Mouse (Mus musculus) frontal cortex, adult (tissue): ENCODE results near the gene Capn1.

Source experiments
- ATAC-seq: cut with Nextera tagmentation; 2 replicates; pipeline ENCODE4 v1.9.2; 2017; ENCODE audit warnings: mild to moderate bottlenecking, moderate library complexity, mixed read lengths; ENCODE audit not compliant: low TSS enrichment

Gene Capn1

DNA sequence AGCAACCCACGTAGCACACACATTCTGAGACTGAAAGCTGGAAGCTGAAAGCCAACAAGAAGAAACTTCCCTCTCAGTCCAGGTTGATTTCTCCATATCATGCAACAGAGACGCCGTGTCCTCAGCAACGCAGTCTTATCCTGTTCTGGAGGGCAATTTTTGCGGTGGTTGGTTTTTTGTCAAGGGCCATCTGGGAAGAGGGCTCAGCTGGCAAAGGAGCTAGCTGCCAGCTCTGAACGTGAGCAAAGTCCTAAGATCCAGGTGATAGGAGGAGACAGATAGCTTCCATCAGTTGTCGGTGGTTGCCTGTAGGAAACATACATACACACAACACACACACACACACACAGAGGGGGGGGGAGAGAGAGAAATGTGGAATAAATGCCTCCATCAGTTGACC is 22.6 kb upstream of the Capn1 start:
- ATAC-seq = no peak

DNA sequence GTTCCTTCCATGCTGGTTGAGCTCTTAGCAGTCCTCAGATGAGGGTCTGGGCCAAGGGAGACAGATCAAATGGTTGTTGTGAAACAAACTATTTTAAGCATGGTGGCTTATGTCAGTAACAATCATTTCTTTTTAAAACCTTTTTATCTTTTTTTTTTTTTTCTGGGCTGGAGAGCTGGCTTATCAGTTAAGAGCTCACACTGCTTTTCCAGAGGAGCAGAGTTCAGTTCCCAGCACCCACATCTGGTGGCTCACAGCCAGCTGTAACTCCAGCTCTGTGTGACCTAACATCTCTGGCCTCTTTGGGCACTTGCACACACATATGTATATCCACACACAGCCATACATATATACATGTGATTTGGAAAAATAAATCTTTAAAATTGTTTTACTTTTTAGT is 22.0 kb upstream of the Capn1 start:
- ATAC-seq = no peak

DNA sequence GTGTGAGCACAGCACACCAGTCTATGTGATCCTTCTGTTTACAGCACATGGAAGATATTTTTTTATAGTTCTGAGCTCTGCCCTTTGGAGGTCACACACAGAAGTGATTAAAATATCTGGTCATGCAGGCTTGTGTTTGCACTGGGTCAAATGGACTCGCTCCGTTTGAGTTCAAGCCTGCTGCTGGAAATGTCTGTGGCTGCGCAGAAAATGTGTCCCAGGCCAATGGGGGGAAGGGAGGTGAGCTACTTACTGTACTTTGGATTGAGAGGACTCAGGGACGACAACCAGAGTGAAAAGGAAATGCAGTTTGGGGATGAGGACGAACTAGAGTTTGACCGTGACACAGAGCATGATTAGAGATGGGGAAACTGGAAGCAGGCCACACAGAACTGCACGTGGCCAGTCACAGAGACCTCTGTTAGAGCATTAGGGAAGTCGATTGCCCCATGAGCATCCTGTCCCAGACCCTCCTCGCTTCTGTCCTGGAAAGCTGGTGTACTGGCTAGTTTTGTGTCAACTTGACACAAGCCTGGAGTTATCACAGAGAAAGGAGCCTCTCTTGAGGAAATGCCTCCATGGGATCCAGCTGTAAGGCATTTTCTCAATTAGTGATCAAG is 20.4 kb upstream of the Capn1 start:
- no peak for ATAC-seq

DNA sequence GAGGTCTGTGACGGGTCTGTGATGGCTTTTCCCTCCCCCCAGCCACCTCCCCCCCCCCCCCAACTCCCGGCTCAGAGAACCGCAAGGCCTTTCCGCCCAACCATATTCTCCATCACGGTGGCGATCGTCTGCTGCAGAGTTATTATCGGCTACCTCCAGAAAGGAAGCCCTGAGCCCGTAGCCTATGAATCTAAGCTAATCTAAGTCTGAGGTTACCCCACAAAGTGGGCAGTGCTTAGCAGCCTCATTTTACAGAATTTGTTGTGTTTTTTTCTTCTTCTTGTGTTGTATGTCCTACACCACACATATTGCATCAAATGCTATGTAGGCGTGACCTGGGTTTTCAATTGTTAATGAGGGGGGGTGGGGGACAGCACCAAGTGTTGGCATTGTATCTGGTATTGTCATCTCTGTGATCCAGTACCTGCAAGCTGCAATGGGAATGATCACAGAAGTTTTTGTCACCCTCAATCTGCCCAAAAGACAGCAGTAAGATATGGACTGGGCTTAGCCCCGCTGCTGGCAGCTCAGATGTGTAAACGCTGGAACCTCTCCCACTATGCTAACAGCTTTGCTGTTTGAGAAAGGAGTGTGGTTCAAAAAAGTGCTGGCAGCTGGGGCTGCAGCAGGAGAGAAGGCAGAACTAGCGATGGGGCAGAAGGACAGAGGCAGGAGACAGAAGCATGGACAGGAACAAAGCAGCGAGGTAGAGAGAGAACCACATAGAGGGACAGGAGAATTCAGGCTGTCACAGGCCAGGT is 15.0 kb upstream of the Capn1 start:
- ATAC-seq = no peak

GRCm38 (mm10) chr19:6029426-6029825 is 13.7 kb upstream of the Capn1 start:
- no peak for ATAC-seq

DNA sequence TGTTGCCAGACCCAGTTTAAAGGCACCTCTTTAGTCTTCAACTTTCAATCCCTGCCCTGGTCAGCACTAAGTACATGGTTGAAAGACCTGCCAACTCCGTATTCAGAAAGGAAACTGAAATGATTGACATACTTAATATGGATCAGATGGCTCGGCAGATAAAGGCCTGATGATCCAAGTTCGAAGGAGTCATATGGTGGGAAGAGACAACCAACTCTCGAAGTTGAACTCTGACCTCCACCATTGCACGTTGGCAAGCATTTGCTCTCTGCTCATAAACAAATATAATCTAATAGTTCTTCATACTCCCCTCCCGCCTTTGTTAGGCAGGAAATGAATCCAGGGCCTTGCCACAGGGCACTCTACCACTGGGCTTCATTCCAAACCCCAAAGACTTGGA is 13.3 kb upstream of the Capn1 start:
- ATAC-seq = no peak

DNA sequence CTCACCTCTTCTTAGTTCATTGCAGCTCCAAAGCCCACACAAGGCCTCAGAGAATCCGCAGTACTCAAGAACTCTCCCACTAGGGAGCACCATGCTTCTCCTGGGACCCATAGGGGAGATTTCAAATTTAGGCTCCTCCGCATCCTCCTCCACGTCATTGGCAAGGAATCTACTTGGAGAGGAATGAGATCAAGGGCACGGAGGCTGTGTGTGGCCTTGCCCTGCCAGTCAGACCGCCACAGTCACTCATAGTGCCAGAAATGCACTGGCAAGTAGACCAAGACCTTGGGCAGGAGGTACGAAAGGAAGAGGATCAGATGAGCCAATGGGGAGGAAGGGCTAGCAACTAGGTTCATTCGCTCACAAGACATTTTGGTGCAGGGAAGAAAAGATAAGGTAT is 8.2 kb upstream of the Capn1 start:
- no peak for ATAC-seq

DNA sequence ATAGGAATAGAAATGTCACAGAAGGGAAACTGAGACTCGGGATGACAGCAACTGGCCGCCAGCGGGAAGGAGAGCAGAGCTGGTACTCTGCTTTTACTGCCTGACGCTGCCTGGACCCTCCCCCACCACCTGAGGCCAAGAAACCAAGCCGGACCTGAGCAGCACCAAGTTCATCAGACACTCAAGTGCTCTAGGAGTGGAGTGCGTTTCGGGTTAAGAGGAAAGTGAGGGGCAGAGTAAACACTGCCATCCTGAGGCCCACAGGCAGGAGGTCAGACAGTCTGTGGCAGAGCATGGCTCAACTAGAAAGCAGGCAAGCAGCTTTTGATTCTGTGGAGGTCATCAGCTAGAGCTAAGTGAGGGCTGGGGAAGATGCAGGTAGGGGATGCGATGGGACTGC is 7.4 kb upstream of the Capn1 start:
- no peak for ATAC-seq

GRCm38 (mm10) chr19:6020276-6020675 is 4.6 kb upstream of the Capn1 start:
- ATAC-seq = no peak

GRCm38 (mm10) chr19:6018142-6019089 is 2.7 kb upstream of the Capn1 start:
- ATAC-seq = 0 out of 2 replicates have a peak, but pooled peaks have one; percentile 24

DNA sequence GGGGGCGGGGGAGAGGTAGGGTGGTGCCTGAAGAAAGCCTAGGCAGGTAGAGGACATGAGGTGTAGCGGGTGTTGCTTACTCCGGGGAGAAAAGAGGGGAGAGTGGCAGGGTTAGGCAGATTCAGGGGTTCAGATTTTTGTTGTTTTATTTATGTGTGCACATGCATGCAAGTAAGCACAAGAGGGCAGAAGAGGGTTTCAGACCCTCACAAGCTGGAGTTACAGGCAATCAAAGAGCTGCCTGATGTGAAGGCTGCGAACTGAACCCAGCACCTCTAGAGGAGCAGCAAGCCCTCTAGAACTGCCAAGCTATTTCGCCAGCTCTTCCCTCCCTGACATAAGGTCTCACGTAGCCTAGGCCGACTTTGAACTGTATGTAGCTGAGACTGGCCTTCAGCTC is 835 bp upstream of the Capn1 start:
- ATAC-seq = no peak

DNA sequence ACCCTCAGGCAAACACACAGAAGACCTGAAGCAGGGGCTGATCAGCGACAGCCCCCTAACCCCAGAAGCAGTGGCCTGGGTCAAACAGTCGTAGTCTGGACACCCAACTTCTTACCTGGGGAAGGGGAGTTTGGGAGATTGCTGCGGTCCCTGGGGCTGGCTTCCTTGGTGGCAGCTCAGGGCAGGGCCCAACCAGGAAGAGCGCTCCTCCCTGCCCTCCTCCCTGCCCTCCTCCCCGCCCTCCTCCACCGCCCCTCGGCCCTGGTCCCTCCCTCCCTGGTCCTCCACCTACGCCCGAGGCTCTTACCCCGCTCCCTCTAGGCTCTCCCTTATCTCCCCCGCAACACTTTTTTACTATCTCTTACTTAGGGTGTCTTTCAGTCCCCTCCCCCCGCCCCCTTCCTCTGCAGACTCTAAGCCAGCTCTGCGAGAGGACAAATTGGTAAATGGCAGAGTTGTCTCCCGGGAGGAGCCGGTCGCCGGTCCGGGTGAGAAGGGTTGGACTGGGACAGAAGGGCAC is 646 bp downstream of the Capn1 start:
- ATAC-seq = peak; percentile 44; the same call in 1 of the 2 replicates

DNA sequence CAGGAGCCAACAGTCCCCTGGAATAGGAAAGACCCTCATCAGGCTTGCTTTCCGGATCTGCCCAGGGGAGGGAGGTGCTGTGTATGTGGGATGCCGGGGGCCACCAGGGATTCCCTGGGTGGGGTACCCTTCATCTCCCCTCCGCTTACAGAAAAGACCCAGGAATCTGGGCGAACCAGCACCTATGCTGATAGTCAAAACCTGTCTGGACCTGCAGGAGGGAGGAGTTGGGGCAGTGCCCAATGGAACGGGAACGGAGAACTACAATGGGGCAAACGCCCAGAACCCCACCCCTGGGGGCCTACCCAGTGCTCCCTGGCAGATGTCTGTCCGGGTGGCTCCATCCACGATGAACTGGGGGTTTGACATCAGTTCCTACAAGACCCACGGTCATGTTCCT is 2.0 kb downstream of the Capn1 start:
- no peak for ATAC-seq

DNA sequence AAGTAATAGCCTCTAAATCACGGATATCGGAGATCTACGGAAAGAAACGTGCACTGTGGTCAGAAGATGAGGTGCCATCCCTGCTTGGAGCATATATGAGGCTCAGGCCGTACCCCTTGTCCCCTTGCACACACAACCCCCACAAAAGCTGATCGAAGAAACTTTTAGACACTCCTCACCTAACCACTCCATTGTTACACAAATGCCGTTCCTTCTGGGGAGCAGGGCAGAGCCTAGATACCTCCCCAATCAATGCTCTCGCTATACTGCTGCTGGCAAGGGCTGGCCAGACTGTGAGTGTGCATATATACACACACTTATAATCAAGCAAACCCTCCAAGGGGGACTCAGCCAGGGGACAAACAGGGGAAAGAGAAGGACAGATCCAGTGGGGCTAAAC is 6.6 kb downstream of the Capn1 start:
- no peak for ATAC-seq

GRCm38 (mm10) chr19:6007013-6007412 is 8.7 kb downstream of the Capn1 start:
- no peak for ATAC-seq

GRCm38 (mm10) chr19:6005541-6005940 is 10.2 kb downstream of the Capn1 start:
- ATAC-seq = no peak

DNA sequence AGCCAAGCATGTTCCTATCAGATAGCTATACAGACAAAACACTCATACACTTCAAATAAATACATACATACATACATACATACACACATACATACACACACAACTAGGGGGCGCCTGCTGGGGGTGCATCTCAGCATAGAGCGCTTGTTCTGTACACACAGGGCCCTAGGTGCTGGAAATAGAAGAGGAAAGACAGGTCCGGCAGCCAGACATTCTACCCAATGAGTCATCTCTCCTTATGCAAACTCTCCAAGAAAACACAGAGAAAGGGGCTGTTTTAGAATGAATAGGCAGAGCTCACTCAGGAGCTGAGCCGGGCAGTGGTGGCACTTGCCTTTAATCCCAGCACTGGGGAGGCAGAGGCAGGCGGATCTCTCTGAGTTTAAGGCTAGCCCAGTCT is 15.7 kb downstream of the Capn1 start:
- no peak; the same call in 1 of the 2 replicates for ATAC-seq

GRCm38 (mm10) chr19:5998180-5998579 is 17.5 kb downstream of the Capn1 start:
- ATAC-seq = no peak

DNA sequence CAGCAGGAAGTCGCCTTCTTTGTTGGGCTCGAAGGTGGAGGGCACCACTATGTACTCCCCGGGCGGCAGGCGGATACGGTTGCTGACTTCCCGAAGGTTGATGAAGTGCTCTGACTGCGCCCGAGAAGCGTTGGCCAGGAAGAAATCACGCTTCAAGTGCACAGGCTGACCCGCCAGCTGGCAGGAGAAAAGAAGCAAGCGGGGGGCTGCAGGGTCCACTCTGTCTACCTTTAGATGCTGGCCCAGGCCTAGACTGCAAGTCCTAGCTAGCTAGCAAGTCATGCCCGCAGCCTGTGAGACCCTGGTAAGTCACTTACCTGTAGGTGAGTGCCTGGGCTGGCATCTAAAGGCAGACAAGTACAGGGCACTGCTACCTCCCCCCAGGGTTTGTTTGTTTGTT is 21.0 kb downstream of the Capn1 start:
- ATAC-seq = no peak

DNA sequence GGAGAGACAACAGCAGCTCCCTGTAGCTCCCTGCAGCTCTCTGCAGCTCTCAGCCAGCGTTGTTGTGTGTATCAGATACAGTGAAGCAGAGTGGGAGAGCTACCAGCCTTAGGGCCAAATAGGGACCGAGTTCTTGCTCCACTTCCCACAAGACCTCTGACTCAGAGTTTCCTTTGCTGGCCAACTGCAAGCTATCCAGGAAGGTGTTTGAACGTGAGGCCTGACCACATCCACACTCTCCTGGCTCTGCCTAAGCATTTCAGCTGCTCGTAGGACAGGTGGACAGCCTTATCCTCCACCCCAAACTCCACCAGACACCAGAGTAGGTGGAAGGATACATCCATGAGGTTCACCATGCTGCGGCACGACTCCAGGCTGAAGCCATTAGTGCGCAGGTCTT is 23.7 kb downstream of the Capn1 start:
- no peak for ATAC-seq

- ATAC-seq = no peak
Measured at GRCm38 (mm10) chr19:5991467-5991866, 24.2 kb downstream of the Capn1 start.

- ATAC-seq = no peak
Measured at GRCm38 (mm10) chr19:5990921-5991320, 24.8 kb downstream of the Capn1 start.
